Mouse (Mus musculus) lung, adult 2 months (tissue): Measurements from ENCODE around the gene Tpgs1.

Experiments
- CTCF ChIP-seq: fragments of 200-500 bp; IDR thresholded peaks from 2 replicates; pipeline ENCODE4 v1.5.1; 2011; ENCODE audit warnings: mild to moderate bottlenecking, low read length, control low read depth; ENCODE audit not compliant: insufficient read depth
- POLR2A ChIP-seq: fragments of 200-500 bp; IDR thresholded peaks from 2 replicates; pipeline ENCODE4 v1.6.1; 2011; ENCODE audit warnings: low read depth, mild to moderate bottlenecking, control low read depth, low read length, borderline replicate concordance; ENCODE audit errors: extremely low read depth

- TF ChIP-seq CTCF (no peak), POLR2A (no peak)
Measured at GRCm38 (mm10) chr10:79661861-79662260, 7.3 kb upstream of the Tpgs1 start.
